9 mouse cellular contexts compared by ENCODE assay signal in the genomic region with DNA sequence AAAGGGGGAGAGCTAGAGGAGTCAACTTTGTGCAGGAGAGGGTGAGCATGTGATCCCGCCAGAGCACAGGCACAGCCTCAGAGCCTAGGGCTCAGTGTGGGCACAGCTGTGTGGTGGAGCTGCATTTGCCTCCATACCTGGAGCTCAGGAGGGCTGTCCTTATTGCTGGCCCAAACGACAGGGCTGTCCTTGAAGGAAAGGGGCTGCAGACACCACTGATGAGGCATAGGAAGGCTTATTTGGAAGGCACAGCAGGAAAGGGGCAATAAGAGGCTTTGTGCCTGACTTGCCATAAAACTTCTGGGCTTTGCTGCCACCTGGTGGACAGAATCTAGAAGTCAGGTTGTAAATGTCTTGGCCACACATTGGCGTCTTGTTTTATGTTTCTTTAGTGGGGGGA. TPM values are rescaled to one million over a fixed set of nuclear protein-coding genes. Genes with fewer than 3 reads are reported as not detected.
DNase-seq lines count a peak whose midpoint lies in the region; ATAC-seq and TF ChIP-seq lines count a peak whose summit lies in the region.
"Had no signal": no experiment of that assay in that cellular context is flagged by ENCODE, and none has a peak within 500 bp of the region (broad histone marks: within the 10 kb centered on the region; RNA-seq: fewer than 3 reads in every experiment).

No protein-coding gene starts in this region.

- intact Hi-C loops in heart, postnatal 14 days (cut with DNase I): loop anchor here (1.0 to 10.0 kb wide), 4 partner anchors 33 to 249 kb away; no protein-coding TSS in a partner anchor

- TF ChIP-seq POLR2A in embryonic fibroblast, embryonic 13.5 days (IDR thresholded peaks at IDR 0.05; ENCODE audit: low read depth, low read length): no peak
- TF ChIP-seq POLR2A in small intestine, adult 2 months (IDR thresholded peaks at IDR 0.05; ENCODE audit: low read depth, low read length): no peak

- no peaks in the 10 kb centered on the region for H3K9me3 ChIP-seq in hindbrain, embryonic 10.5 days
- no peaks in the 10 kb centered on the region for H3K9me3 ChIP-seq in hindbrain, embryonic 16.5 days (ENCODE audit: control insufficient read depth, low read length)
- H3K9me3 ChIP-seq: neural tube, embryonic 12.5 days had no signal

- TF ChIP-seq CTCF in embryonic fibroblast, embryonic 13.5 days (IDR thresholded peaks at IDR 0.05; ENCODE audit: borderline replicate concordance, insufficient read depth, low read length): 0 out of 2 replicates have a peak, but pooled peaks have one; percentile 14
- TF ChIP-seq CTCF in small intestine, adult 2 months (IDR thresholded peaks at IDR 0.05; ENCODE audit: extremely low read depth, insufficient read length, insufficient replicate concordance, low read depth, low read length): peak; percentile 41; the same call in 1 of the 2 replicates

- peak overlapping the region; percentile 91 for H3K27ac ChIP-seq in hindbrain, embryonic 10.5 days
- H3K27ac ChIP-seq in hindbrain, embryonic 16.5 days (ENCODE audit: low read depth, low read length): no peak overlapping the region
- no peak overlapping the region for H3K27ac ChIP-seq in embryonic fibroblast, embryonic 13.5 days (ENCODE audit: insufficient read depth, low read length)
- no peak overlapping the region for H3K27ac ChIP-seq in small intestine, adult 2 months (ENCODE audit: insufficient read depth, low read depth, low read length)
- H3K27ac ChIP-seq: neural tube, embryonic 12.5 days had no signal

- peak; percentile 83 for DNase-seq in hindbrain, embryonic 10.5 days (ENCODE audit: low spot score)
- peak; percentile 88 for DNase-seq in brain, adult 2 months (ENCODE audit: low read depth, low spot score)
- peak; percentile 76 to 84 for DNase-seq in heart, postnatal 14 days
- DNase-seq in layer of hippocampus, postnatal 36 days: peak; percentile 62 to 70
- DNase-seq in mesoderm, embryonic 11.5 days (ENCODE audit: low read depth, low spot score): peak; percentile 90

- H3K4me1 ChIP-seq in hindbrain, embryonic 10.5 days (replicated peaks): peaks cover 43% of the 10 kb centered on the region
- H3K4me1 ChIP-seq in hindbrain, embryonic 16.5 days (ENCODE audit: control insufficient read depth, insufficient read depth, low read depth, low read length): peaks cover 7% of the 10 kb centered on the region
- no peaks in the 10 kb centered on the region for H3K4me1 ChIP-seq in embryonic fibroblast, embryonic 13.5 days (ENCODE audit: control insufficient read depth, insufficient read depth, low read length)
- H3K4me1 ChIP-seq in small intestine, adult 2 months (ENCODE audit: control insufficient read depth, insufficient read depth, insufficient read length, low read length): no peaks in the 10 kb centered on the region

- H3K4me3 ChIP-seq in hindbrain, embryonic 10.5 days: no peak overlapping the region
- H3K4me3 ChIP-seq in hindbrain, embryonic 16.5 days (ENCODE audit: low read length): no peak overlapping the region
- no peak overlapping the region for H3K4me3 ChIP-seq in embryonic fibroblast, embryonic 13.5 days (ENCODE audit: insufficient read depth, low read length)
- H3K4me3 ChIP-seq in small intestine, adult 2 months (ENCODE audit: low read depth, low read length): no peak overlapping the region
- H3K4me3 ChIP-seq: neural tube, embryonic 12.5 days had no signal

- WGBS in hindbrain, embryonic 10.5 days: 29% methylated on average over 3 of the region's 3 CpGs
- WGBS in hindbrain, embryonic 16.5 days: 27% methylated on average over 3 of the region's 3 CpGs
- WGBS in small intestine, adult 2 months: 21% methylated on average over 3 of the region's 3 CpGs

- ATAC-seq in hindbrain, embryonic 16.5 days: no peak

- H3K27me3 ChIP-seq in hindbrain, embryonic 10.5 days (ENCODE audit: insufficient read depth, poor library complexity, severe bottlenecking): peaks cover 14% of the 10 kb centered on the region
- no peaks in the 10 kb centered on the region for H3K27me3 ChIP-seq in hindbrain, embryonic 16.5 days (replicated peaks; ENCODE audit: control insufficient read depth, insufficient read depth, low read length)
- no peaks in the 10 kb centered on the region for H3K27me3 ChIP-seq in small intestine, adult 2 months (ENCODE audit: control insufficient read depth, insufficient read depth, low read length)

- no peak overlapping the region for H3K9ac ChIP-seq in hindbrain, embryonic 16.5 days (ENCODE audit: low read depth, low read length)
- H3K9ac ChIP-seq: neural tube, embryonic 12.5 days had no signal

- H3K36me3 ChIP-seq in hindbrain, embryonic 10.5 days: no peaks in the 10 kb centered on the region
- no peaks in the 10 kb centered on the region for H3K36me3 ChIP-seq in hindbrain, embryonic 16.5 days (ENCODE audit: control insufficient read depth, insufficient read depth, low read length)
- H3K36me3 ChIP-seq in small intestine, adult 2 months (ENCODE audit: control insufficient read depth, insufficient read depth, low read length): no peaks in the 10 kb centered on the region
- H3K36me3 ChIP-seq: neural tube, embryonic 12.5 days had no signal

- H3K4me2 ChIP-seq in hindbrain, embryonic 16.5 days (ENCODE audit: low read length): no peak overlapping the region
- H3K4me2 ChIP-seq: neural tube, embryonic 12.5 days had no signal

RNA-seq across cellular contexts. Expression of a gene that starts 16.9 kb away (rescaled TPM):
- polyA plus RNA-seq in hindbrain, embryonic 10.5 days (2016; fragmentation: Nextera tagmentation; extraction: Ambion mirVana): 2.7 and 7.7 TPM in 2 replicates
- 1.5 and 1.7 TPM in 2 replicates for polyA plus RNA-seq in hindbrain, embryonic 16.5 days (2015; fragmentation: Nextera tagmentation; extraction: Ambion mirVana)
- polyA plus RNA-seq in embryonic fibroblast, embryonic 13.5 days (2011; ENCODE audit: insufficient read length, low read depth, missing spikeins): not detected in 2 replicates
- total RNA-seq in heart, postnatal 14 days (2021): not detected
- 10 to 100 TPM; 11.7 to 14.2 TPM for total RNA-seq in layer of hippocampus, postnatal 36 days (2021)
- 1.7 and 2.4 TPM in 2 replicates for polyA plus RNA-seq in small intestine, adult 2 months (2012; rRNA removed)

RNA-seq across cellular contexts. Expression of a gene that starts 58.0 kb away (rescaled TPM):
- 22.6 and 35.6 TPM in 2 replicates for polyA plus RNA-seq in hindbrain, embryonic 10.5 days (2016; fragmentation: Nextera tagmentation; extraction: Ambion mirVana)
- 8.3 and 8.4 TPM in 2 replicates for polyA plus RNA-seq in hindbrain, embryonic 16.5 days (2015; fragmentation: Nextera tagmentation; extraction: Ambion mirVana)
- not detected in 2 replicates for polyA plus RNA-seq in embryonic fibroblast, embryonic 13.5 days (2011; ENCODE audit: insufficient read length, low read depth, missing spikeins)
- total RNA-seq in heart, postnatal 14 days (2021): 100 to 1,000 TPM; 144 to 166 TPM
- total RNA-seq in layer of hippocampus, postnatal 36 days (2021): 100 to 1,000 TPM; 104 to 149 TPM
- polyA plus RNA-seq in small intestine, adult 2 months (2012; rRNA removed): 1.6 and 1.8 TPM in 2 replicates
